Mouse (Mus musculus) CH12.LX (cell line): ENCODE results near the gene Atp2b2.

ENCODE experiments used
- CTCF ChIP-seq, 2 experiments: IDR thresholded peaks in 1 of 2; conservative IDR thresholded peaks in 1 of 2; 2 replicates each; pipeline ENCODE4 v1.5.1; 2011 to 2012; ENCODE audit warnings: low read depth in 2 of 2, low read length in 2 of 2, improper control_type of control experiment in 1 of 2, inconsistent platforms in 1 of 2, mild to moderate bottlenecking in 1 of 2, moderate library complexity in 1 of 2
- E2F4 ChIP-seq: IDR thresholded peaks from 2 replicates; pipeline ENCODE4 v1.6.1; 2011; ENCODE audit warnings: low read depth, low read length, improper control_type of control experiment; ENCODE audit not compliant: insufficient replicate concordance
- MXI1 ChIP-seq: IDR thresholded peaks from 2 replicates; pipeline ENCODE4 v1.6.1; 2011; ENCODE audit warnings: mild to moderate bottlenecking, low read depth, low read length, improper control_type of control experiment
- POLR2AphosphoS2 ChIP-seq: IDR thresholded peaks from 2 replicates; pipeline ENCODE4 v1.6.1; 2011; ENCODE audit warnings: low read depth, low read length, improper control_type of control experiment
- RAD21 ChIP-seq: IDR thresholded peaks from 2 replicates; pipeline ENCODE4 v1.6.1; 2011; ENCODE audit warnings: low read depth, mild to moderate bottlenecking, low read length, improper control_type of control experiment, moderate library complexity
- SMC3 ChIP-seq: IDR thresholded peaks from 2 replicates; pipeline ENCODE4 v1.6.1; 2011; ENCODE audit warnings: low read depth, low read length, improper control_type of control experiment

DNA sequence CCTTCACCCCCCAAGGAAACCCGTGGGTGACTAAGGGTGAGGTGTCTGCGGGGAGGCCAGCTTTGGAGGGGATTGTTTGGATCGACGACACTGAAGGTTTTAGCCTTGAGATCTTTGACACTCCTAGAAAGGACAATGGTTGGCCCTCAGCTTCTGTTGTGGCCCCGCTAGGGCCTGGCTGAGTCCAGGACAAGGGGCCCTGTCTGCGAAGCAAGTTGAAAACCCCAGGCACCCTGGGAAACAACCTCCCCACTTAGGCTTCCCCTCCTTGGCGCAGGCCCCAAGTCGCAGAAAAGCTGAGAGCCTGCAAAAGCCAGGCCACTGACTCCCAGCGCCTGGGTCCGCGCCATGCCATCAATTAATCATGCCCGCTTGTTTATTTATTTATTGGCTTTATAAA, at the start of gene Atp2b2:
- TF ChIP-seq E2F4 (no peak), RAD21 (no peak), CTCF (conservative IDR thresholded peaks at IDR 0.05 in 1 of 2, IDR thresholded peaks at IDR 0.05 in 1 of 2; ENCODE audit: low read depth in 2 of 2, low read length in 2 of 2) (no peak), SMC3 (no peak), POLR2AphosphoS2 (no peak), MXI1 (no peak)
